In the genomic region with DNA sequence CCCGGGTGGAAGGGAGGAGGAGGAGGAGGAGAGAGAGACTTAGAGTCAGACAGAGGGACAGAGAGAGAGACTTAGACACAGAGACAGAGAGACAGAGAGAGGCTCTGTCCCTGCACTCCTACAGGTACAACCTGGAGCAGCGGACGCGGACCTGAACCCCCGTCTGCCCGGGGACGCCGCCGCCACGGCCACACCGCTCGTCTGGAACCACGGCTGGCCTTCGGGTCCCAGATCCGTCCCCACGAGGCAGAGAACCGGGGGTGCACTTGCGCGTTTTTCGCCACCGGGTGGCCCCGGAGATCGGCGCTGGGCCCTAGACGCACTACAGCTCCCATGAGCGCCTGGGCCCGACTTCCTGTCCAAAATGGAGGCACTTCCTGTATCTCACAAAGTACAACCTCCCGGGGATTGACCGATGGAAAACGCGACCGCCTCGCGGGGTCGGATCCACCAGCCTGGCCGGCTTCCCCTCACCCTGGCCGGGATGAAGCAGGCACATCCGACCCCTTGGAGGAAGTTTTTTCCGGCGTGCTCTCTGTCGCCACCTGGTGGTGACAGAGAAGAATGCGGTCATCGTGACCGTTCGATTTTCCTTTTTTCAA, we compare ENCODE assay signal across 8 mouse cellular contexts. TPM values are rescaled to one million over a fixed set of nuclear protein-coding genes. Genes with fewer than 3 reads are reported as not detected.
DNase-seq lines count a peak whose midpoint lies in the region; ATAC-seq and TF ChIP-seq lines count a peak whose summit lies in the region.
"Not testable (repeated sequence)": the region's sequence is repeated elsewhere in the genome, so short reads cannot be mapped to it uniquely, and the experiment has no call there.

A gene (minus strand): TSS at position 324 of the 602 bp plus-strand sequence.

- peak; percentile 88 to 93 for DNase-seq in CD8-positive naive resting alpha-beta T cell, adult 2 months (ENCODE audit: low read depth in 2 of 2, low spot score in 2 of 2)
- peak; percentile 92 for DNase-seq in cerebellum, adult 11 months
- peak; percentile 89 for DNase-seq in heart, postnatal 25 days (ENCODE audit: low spot score)
- DNase-seq in layer of hippocampus, adult 2 months (ENCODE audit: low spot score in 2 of 2), result peak; percentile 90 to 94
- peak; percentile 87 for DNase-seq in lung, adult 2 months
- DNase-seq in testis, postnatal 10 days (ENCODE audit: low spot score), result peak; percentile 90

- H3K4me3 ChIP-seq in forebrain, embryonic 15.5 days, result peak within 1 kb of the TSS; percentile 29
- peak within 1 kb of the TSS; percentile 58 for H3K4me3 ChIP-seq in layer of hippocampus, adult 2 months
- H3K4me3 ChIP-seq in lung, adult 2 months (replicated peaks; ENCODE audit: extremely low read depth, low read depth, low read length), result peak within 1 kb of the TSS; percentile 65
- peak within 1 kb of the TSS; percentile 41 for H3K4me3 ChIP-seq in neural tube, embryonic 15.5 days (replicated peaks)

- peak; percentile 96 for TF ChIP-seq CTCF in layer of hippocampus, adult 2 months (conservative IDR thresholded peaks at IDR 0.05)
- TF ChIP-seq CTCF in lung, adult 2 months (IDR thresholded peaks at IDR 0.05; ENCODE audit: insufficient read depth, low read length), result peak; percentile 88

- peak within 1 kb of the TSS; percentile 2; the same call in 1 of the 2 replicates for H3K9ac ChIP-seq in forebrain, embryonic 15.5 days (replicated peaks)
- H3K9ac ChIP-seq in neural tube, embryonic 15.5 days (replicated peaks), result peak within 1 kb of the TSS; percentile 30

- H3K27ac ChIP-seq in forebrain, embryonic 15.5 days (replicated peaks), result peak within 1 kb of the TSS; percentile 33
- peak within 1 kb of the TSS; percentile 83 for H3K27ac ChIP-seq in layer of hippocampus, adult 2 months
- H3K27ac ChIP-seq in neural tube, embryonic 15.5 days (replicated peaks), result peak within 1 kb of the TSS; percentile 69

- 37% methylated on average over 45 of the region's 45 CpGs for WGBS in forebrain, embryonic 15.5 days
- 37% methylated on average over 45 of the region's 45 CpGs for WGBS in lung, adult 2 months
- 42% methylated on average over 45 of the region's 45 CpGs for WGBS in neural tube, embryonic 15.5 days

- peak within 1 kb of the TSS; percentile 19 for H3K4me2 ChIP-seq in forebrain, embryonic 15.5 days (replicated peaks)
- peak within 1 kb of the TSS; percentile 47 for H3K4me2 ChIP-seq in neural tube, embryonic 15.5 days

- H3K9me3 ChIP-seq in forebrain, embryonic 15.5 days; neural tube, embryonic 15.5 days (replicated peaks): not testable (repeated sequence)

- peaks cover 11% of the 10 kb centered on the region for H3K36me3 ChIP-seq in forebrain, embryonic 15.5 days
- H3K36me3 ChIP-seq in neural tube, embryonic 15.5 days, result not testable (repeated sequence)

- peak; percentile 99 for ATAC-seq in forebrain, embryonic 15.5 days (replicated peaks)
- ATAC-seq in neural tube, embryonic 15.5 days (ENCODE audit: low FRiP score), result peak; percentile 99

- not testable (repeated sequence) for H3K4me1 ChIP-seq in forebrain, embryonic 15.5 days; lung, adult 2 months (ENCODE audit: control insufficient read depth, insufficient read depth, low read length); neural tube, embryonic 15.5 days

- intact Hi-C loops in heart, postnatal 25 days (cut with DNase I), result loop anchor here (2.0 kb wide), 1 partner anchor 337 kb away; no protein-coding TSS in a partner anchor

- not testable (repeated sequence) for TF ChIP-seq POLR2A in lung, adult 2 months (IDR thresholded peaks at IDR 0.05; ENCODE audit: borderline replicate concordance, extremely low read depth, low read depth, low read length)

- not testable (repeated sequence) for H3K27me3 ChIP-seq in forebrain, embryonic 15.5 days; neural tube, embryonic 15.5 days (replicated peaks)

RNA-seq across cellular contexts. Expression of the gene that starts here (rescaled TPM):
- polyA plus RNA-seq in forebrain, embryonic 15.5 days (2015; fragmentation: Nextera tagmentation; extraction: Ambion mirVana), result 7.0 and 8.3 TPM in 2 replicates
- total RNA-seq in heart, postnatal 25 days (2021), result 1 to 10 TPM in 1 of 2 experiments, under 1 TPM in 1; 0.78 to 2.3 TPM
- 10 to 100 TPM in 1 of 2 experiments, 1 to 10 TPM in 1; 9.6 to 14.4 TPM for total RNA-seq in layer of hippocampus, adult 2 months (2021)
- polyA plus RNA-seq in lung, adult 2 months (2012; rRNA removed), result 0.40 and 1.6 TPM in 2 replicates
- 9.4 and 12.6 TPM in 2 replicates for polyA plus RNA-seq in neural tube, embryonic 15.5 days (2015; fragmentation: Nextera tagmentation; extraction: Ambion mirVana)

Comparison
In these comparisons a context has a peak if more than half of its experiments do, and no peak if none do; other contexts are left out.
1. Peak in every context shown above with its lines: DNase-seq, ATAC-seq, H3K4me3 ChIP-seq and H3K27ac ChIP-seq.
2. H3K27ac ChIP-seq: peak in every context shown above with its lines; median percentile 83 in layer of hippocampus, adult 2 months; 69 in neural tube, embryonic 15.5 days; 33 in forebrain, embryonic 15.5 days.